Mouse (Mus musculus) kidney, adult 2 months (tissue): ENCODE results near the gene Scube3. TPM values are rescaled to one million over a fixed set of nuclear protein-coding genes. Genes with fewer than 3 reads are reported as not detected.

Experiments
- DNase-seq: peaks from one replicate; pipeline ENCODE4 v3.0.0; 2021
- H3K27ac ChIP-seq: fragments of 200-500 bp; 2 replicates; pipeline ENCODE4 v1.5.1; 2012; ENCODE audit warnings: low read depth, low read length, control low read depth, inconsistent platforms; ENCODE audit not compliant: insufficient read depth
- H3K27me3 ChIP-seq: fragments of 200-500 bp; replicated peaks from 2 replicates; pipeline ENCODE4 v1.6.1; 2012; ENCODE audit warnings: mild to moderate bottlenecking, moderate library complexity, low read length, inconsistent platforms; ENCODE audit not compliant: control insufficient read depth, insufficient read depth
- H3K36me3 ChIP-seq: fragments of 200-500 bp; 2 replicates; pipeline ENCODE4 v1.6.1; 2012; ENCODE audit warnings: mild to moderate bottlenecking, moderate library complexity, low read length, inconsistent platforms; ENCODE audit not compliant: control insufficient read depth, insufficient read depth
- H3K4me1 ChIP-seq: fragments of 200-500 bp; 2 replicates; pipeline ENCODE4 v1.6.1; 2011; ENCODE audit warnings: low read length; ENCODE audit not compliant: control insufficient read depth, insufficient read depth
- H3K4me3 ChIP-seq: fragments of 200-500 bp; 2 replicates; pipeline ENCODE4 v1.5.1; 2011; ENCODE audit warnings: mild to moderate bottlenecking, low read depth, low read length, control low read depth; ENCODE audit not compliant: insufficient read depth
- CTCF ChIP-seq: fragments of 200-500 bp; conservative IDR thresholded peaks from 2 replicates; pipeline ENCODE4 v1.5.1; 2011; ENCODE audit warnings: low read depth, mild to moderate bottlenecking, control low read depth, low read length, moderate library complexity, mixed read lengths; ENCODE audit not compliant: insufficient read depth, insufficient read length
- POLR2A ChIP-seq: fragments of 200-500 bp; IDR thresholded peaks from one replicate; pipeline ENCODE4 v1.6.1; 2011; ENCODE audit warnings: low read depth, low read length, control low read depth
- WGBS: fragments of 180-500 bp; shearing (Covaris S2); methylation state at CpG from one replicate; pipeline ENCODE4 v1.1.7; 2018; 5-methylcytosine and 5-hydroxymethylcytosine counted together
- polyA plus RNA-seq: library from polyadenylated mRNA; depleted of rRNA; stranded (reverse); fragments of >200 nt; gene quantifications from 2 replicates; pipeline ENCODE4 v1.2.3, GENCODE M21; 2012

Gene Scube3
- polyA plus RNA-seq, 1 experiment = 2.4 TPM

GRCm38 (mm10) chr17:28207591-28208313 is 65.8 kb downstream of the Scube3 start, which contains the start of gene Def6:
Gene Def6, plus strand, starts transcription at chr17:28207778.
- H3K4me3 ChIP-seq = peak within 1 kb of the TSS; percentile 63
- peak; percentile 83 for DNase-seq
- peak within 1 kb of the TSS; percentile 71 for H3K27ac ChIP-seq
- no peak for TF ChIP-seq POLR2A
- peak; percentile 63 for TF ChIP-seq CTCF
- H3K4me1 ChIP-seq = no peaks in the 10 kb centered on the region
- WGBS = 13% methylated on average over 26 of the region's 26 CpGs
- H3K27me3 ChIP-seq = no peaks in the 10 kb centered on the region
- H3K36me3 ChIP-seq = no peaks in the 10 kb centered on the region

- no peak for TF ChIP-seq CTCF
- no peak for TF ChIP-seq POLR2A
- no peak for DNase-seq
- Histone ChIP-seq H3K4me3 (peak overlapping the region; percentile 63), H3K27me3 (no peaks in the 10 kb centered on the region), H3K36me3 (no peaks in the 10 kb centered on the region), H3K27ac (peak overlapping the region; percentile 71; the same call in 1 of the 2 replicates), H3K4me1 (no peaks in the 10 kb centered on the region)
- 67% methylated on average over 8 of the region's 8 CpGs for WGBS
Measured at GRCm38 (mm10) chr17:28208314-28208612, 66.3 kb downstream of the Scube3 start.

DNA sequence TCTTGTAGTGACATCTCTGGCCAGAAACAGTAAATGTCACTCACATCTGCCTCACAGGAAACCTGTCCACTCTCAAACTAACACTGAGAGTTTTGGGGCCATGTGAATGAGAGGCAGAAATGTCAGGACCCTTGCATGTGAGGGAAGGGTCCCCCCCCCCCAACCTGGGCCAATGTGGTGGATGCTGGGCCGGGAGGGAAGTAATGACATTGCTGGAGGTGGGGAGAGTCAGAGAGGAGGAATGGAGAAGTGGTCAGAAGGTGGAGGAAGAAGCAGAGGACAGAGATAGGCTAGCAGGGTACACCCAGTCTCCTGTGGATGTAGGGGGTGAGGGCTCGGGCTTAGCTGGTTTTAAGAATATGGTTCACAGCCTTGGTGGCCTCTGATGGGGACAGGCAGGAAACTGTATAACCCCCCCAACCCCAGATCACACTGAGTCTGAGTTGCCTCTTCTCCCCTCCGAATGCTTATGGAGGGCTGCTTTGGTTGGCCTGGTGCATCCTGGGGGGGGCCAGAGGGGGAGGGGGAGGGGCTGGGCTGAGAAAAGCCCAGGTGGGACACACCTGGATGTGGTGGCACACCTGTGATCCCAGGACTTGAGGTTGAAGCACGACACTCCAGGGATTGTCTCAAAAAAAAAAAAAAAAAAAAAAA is 67.6 kb downstream of the Scube3 start:
- DNase-seq = no peak
- WGBS = 62% methylated on average over 4 of the region's 4 CpGs
- TF ChIP-seq POLR2A = no peak
- TF ChIP-seq CTCF = no peak
- Histone ChIP-seq H3K4me1 (no peaks in the 10 kb centered on the region), H3K27ac (no peak overlapping the region), H3K4me3 (no peak overlapping the region), H3K36me3 (no peaks in the 10 kb centered on the region), H3K27me3 (no peaks in the 10 kb centered on the region)

GRCm38 (mm10) chr17:28211921-28212341 is 70.0 kb downstream of the Scube3 start:
- no peak for TF ChIP-seq CTCF
- TF ChIP-seq POLR2A = no peak
- Histone ChIP-seq H3K27me3 (no peaks in the 10 kb centered on the region), H3K36me3 (no peaks in the 10 kb centered on the region), H3K4me3 (no peak overlapping the region), H3K4me1 (no peaks in the 10 kb centered on the region), H3K27ac (no peak overlapping the region)
- 68% methylated on average over 6 of the region's 6 CpGs for WGBS
- no peak for DNase-seq

DNA sequence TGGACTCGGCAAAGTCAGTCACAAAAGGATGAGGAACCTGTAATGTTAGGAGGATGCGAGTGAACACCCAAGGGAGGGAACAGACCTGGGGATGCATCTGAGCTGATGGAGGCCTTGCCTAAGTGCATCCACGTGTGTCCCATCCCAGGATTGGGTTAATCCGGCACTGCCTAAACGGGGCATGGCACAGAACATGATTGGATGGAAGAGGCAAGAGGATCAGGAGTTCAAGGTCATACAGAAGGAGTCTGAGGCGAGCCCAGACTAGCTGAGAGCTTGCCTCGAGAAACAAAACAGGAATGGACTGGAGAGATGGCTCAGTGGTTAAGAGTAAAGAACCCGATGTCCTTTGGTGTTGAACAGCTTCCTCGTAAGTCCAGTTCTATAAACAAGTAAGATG is 70.5 kb downstream of the Scube3 start:
- Histone ChIP-seq H3K36me3 (no peaks in the 10 kb centered on the region), H3K27me3 (no peaks in the 10 kb centered on the region), H3K4me3 (no peak overlapping the region), H3K4me1 (no peaks in the 10 kb centered on the region), H3K27ac (no peak overlapping the region)
- 53% methylated on average over 9 of the region's 9 CpGs for WGBS
- no peak for DNase-seq
- no peak for TF ChIP-seq CTCF
- no peak for TF ChIP-seq POLR2A

DNA sequence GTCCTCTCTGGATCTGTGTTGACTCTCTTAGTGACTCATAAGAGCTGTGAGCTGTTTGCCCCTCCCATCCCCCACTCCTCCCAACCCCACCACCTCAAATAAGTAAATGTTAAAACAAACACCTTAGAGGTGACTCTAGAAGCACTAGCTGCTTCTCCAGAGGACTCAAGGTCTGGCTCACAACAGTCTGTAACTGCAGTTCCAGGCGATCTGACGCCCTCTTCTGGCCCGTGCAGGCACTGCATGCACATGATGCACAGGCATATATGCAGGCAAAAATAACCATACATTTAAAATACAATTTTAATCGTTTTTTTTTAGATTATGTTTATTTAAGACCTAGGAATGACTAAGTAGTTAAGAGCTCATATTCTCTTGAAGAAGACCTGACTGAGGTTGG is 71.3 kb downstream of the Scube3 start:
- H3K27me3 ChIP-seq = no peaks in the 10 kb centered on the region
- no peak for DNase-seq
- H3K27ac ChIP-seq = no peak overlapping the region
- no peaks in the 10 kb centered on the region for H3K4me1 ChIP-seq
- 40% methylated on average over 4 of the region's 4 CpGs for WGBS
- H3K4me3 ChIP-seq = no peak overlapping the region
- TF ChIP-seq CTCF (peak; percentile 32; the same call in 1 of the 2 replicates), POLR2A (no peak)
- H3K36me3 ChIP-seq = no peaks in the 10 kb centered on the region

DNA sequence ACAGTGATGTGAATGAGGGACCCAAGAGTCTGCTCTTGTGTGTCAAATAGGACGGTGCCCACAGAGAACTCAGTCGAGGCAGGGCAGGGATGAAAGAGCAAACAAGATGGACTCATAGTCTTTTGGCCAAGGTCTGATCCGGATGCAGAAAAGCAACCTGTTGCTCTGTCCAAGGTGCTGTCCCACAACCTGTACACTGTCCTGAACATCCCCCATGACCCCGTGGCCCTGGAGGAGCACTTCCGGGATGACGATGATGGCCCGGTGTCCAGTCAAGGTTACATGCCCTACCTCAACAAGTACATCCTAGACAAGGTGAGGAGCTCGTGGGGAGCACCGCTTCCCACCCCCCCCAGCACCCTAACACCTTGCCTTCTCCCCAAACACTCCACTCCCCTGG is 74.8 kb downstream of the Scube3 start:
- Histone ChIP-seq H3K4me3 (no peak overlapping the region), H3K36me3 (no peaks in the 10 kb centered on the region), H3K4me1 (no peaks in the 10 kb centered on the region), H3K27me3 (no peaks in the 10 kb centered on the region), H3K27ac (no peak overlapping the region)
- WGBS = 88% methylated on average over 9 of the region's 9 CpGs
- TF ChIP-seq POLR2A (no peak), CTCF (no peak)
- DNase-seq = no peak
